Mouse (Mus musculus): ENCODE data around the gene Sap30bp.

Sap30bp gene

GRCm38 (mm10) chr11:115904956-115905790 is 27.9 kb upstream of the Sap30bp start:
- DNase-seq (ENCODE audit: low spot score in 2 of 2): no peak

GRCm38 (mm10) chr11:115906116-115906515 is 27.0 kb upstream of the Sap30bp start:
- no peak for DNase-seq (ENCODE audit: low spot score in 2 of 2)

- no peak for DNase-seq (ENCODE audit: low spot score in 2 of 2)
Observed at GRCm38 (mm10) chr11:115906521-115906920, 26.6 kb upstream of the Sap30bp start.

- DNase-seq (ENCODE audit: low spot score in 2 of 2): peak; percentile 32 to 53
Observed at GRCm38 (mm10) chr11:115911134-115911561, 21.9 kb upstream of the Sap30bp start.

- DNase-seq (ENCODE audit: low spot score in 2 of 2): no peak
Observed at GRCm38 (mm10) chr11:115911632-115912376, 21.3 kb upstream of the Sap30bp start, which contains the start of gene Smim6. TSS of gene Smim6 (plus strand) at chr11:115912017.

- DNase-seq (ENCODE audit: low spot score in 2 of 2): no peak
Observed at GRCm38 (mm10) chr11:115916579-115916978, 16.5 kb upstream of the Sap30bp start.

- DNase-seq (ENCODE audit: low spot score in 2 of 2): no peak
Observed at GRCm38 (mm10) chr11:115918637-115919036, 14.4 kb upstream of the Sap30bp start.

GRCm38 (mm10) chr11:115919073-115919472 is 14.0 kb upstream of the Sap30bp start:
- DNase-seq (ENCODE audit: low spot score in 2 of 2): no peak

GRCm38 (mm10) chr11:115920110-115920818 is 12.8 kb upstream of the Sap30bp start:
- peak in 1 of 2 experiments; percentile 64 for DNase-seq (ENCODE audit: low spot score in 2 of 2)

- no peak for DNase-seq (ENCODE audit: low spot score in 2 of 2)
Observed at GRCm38 (mm10) chr11:115921986-115922385, 11.1 kb upstream of the Sap30bp start.

GRCm38 (mm10) chr11:115929031-115929430 is 4.1 kb upstream of the Sap30bp start:
- DNase-seq (ENCODE audit: low spot score in 2 of 2): peak; percentile 66 to 68

GRCm38 (mm10) chr11:115929818-115930217 is 3.3 kb upstream of the Sap30bp start:
- DNase-seq (ENCODE audit: low spot score in 2 of 2): peak; percentile 58 to 71

- DNase-seq (ENCODE audit: low spot score in 2 of 2): no peak
Observed at GRCm38 (mm10) chr11:115931235-115931634, 1.8 kb upstream of the Sap30bp start.

GRCm38 (mm10) chr11:115933747-115934110 is 647 bp downstream of the Sap30bp start:
- DNase-seq (ENCODE audit: low spot score in 2 of 2): no peak

GRCm38 (mm10) chr11:115939690-115940329 is 6.7 kb downstream of the Sap30bp start:
- DNase-seq (ENCODE audit: low spot score in 2 of 2): peak; percentile 37 to 67

GRCm38 (mm10) chr11:115941980-115942379 is 8.9 kb downstream of the Sap30bp start:
- DNase-seq (ENCODE audit: low spot score in 2 of 2): no peak

GRCm38 (mm10) chr11:115945247-115945646 is 12.2 kb downstream of the Sap30bp start:
- no peak for DNase-seq (ENCODE audit: low spot score in 2 of 2)

- DNase-seq (ENCODE audit: low spot score in 2 of 2): no peak
Observed at GRCm38 (mm10) chr11:115946221-115946828, 13.2 kb downstream of the Sap30bp start.

- DNase-seq (ENCODE audit: low spot score in 2 of 2): no peak
Observed at GRCm38 (mm10) chr11:115948316-115948715, 15.2 kb downstream of the Sap30bp start.

- DNase-seq (ENCODE audit: low spot score in 2 of 2): no peak
Observed at GRCm38 (mm10) chr11:115950719-115951118, 17.6 kb downstream of the Sap30bp start.

- no peak for DNase-seq (ENCODE audit: low spot score in 2 of 2)
Observed at GRCm38 (mm10) chr11:115954712-115955111, 21.6 kb downstream of the Sap30bp start.

Measured in spleen, postnatal 36 days (tissue).